Mouse (Mus musculus) c-Kit-positive CD71-positive TER-119-positive erythroid progenitor cells, embryonic 14.5 days (primary cell): ENCODE measurements at regions not wholly inside any gene's neighbourhood (a gene's known extent, or its start where the extent isn't known, plus 50 kb on each side); places are given as distances from the start of the nearest gene placed in this dataset.

Experiments
- DNase-seq: peaks from one replicate; pipeline ENCODE4 v3.0.0-alpha.2; 2013; ENCODE audit warnings: low spot score

DNA sequence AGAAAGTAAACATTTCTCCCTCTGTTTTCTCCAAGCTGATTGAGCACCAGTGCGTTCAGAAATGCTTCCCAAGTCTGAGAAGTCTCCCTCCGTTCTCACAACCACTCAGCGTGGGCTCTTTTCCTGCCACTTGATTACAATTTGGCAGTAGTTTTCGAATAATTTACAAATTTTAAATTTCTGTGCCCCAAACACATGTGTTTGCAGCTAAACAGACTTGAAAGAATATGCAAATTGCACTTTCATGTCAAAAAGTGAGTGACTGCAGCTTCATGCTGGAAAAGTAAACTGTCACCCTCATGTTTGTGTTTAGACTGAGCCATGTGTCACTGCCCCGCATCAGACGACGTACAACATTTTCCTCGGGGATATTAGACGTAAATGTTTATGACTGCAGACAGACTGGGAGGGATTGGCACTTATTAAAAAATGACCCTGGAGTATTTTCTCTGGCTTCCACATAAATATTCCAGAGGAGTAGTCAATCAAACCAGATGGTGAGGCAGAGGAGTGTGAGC, 70.6 kb upstream of the Six2 start:
- DNase-seq, result no peak

DNA sequence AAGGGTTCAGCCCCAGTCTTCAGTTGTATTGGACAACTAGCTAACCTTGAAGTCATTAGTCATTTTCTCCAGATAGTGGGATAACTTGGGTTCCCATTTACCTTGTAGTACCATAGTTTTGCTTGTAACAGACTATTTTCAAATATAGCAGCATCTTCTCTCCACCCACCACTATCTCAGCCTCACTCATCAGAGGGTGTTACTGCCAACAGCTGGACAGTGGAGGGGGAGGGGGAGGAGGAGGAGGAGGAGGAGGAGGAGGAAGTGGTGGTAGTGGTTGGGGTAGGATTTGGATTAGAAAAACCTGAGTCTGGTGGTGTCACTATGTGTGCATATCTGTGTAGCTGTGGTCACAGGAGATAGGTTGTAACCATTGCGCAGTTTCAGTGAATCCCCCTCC, 69.6 kb upstream of the Six2 start:
- no peak for DNase-seq

DNA sequence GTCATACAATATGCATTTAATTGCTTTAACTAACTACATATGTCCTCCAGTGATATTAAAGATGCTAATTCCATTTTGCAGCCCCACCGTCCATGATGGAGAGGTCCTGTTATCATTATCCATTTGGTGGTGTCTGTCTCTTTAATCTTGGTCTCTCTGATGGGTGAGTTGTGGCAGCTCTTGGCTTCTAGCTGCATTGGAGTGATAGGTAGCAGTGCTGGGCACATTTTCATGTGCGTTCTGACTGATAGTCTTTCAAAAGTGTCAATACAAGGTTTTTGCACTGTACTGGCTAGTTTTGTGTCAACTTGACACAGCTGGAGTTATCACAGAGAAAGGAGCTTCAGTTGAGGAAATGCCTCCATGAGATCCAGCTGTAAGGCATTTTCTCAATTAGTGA, 67.5 kb upstream of the Six2 start:
- no peak for DNase-seq

DNA sequence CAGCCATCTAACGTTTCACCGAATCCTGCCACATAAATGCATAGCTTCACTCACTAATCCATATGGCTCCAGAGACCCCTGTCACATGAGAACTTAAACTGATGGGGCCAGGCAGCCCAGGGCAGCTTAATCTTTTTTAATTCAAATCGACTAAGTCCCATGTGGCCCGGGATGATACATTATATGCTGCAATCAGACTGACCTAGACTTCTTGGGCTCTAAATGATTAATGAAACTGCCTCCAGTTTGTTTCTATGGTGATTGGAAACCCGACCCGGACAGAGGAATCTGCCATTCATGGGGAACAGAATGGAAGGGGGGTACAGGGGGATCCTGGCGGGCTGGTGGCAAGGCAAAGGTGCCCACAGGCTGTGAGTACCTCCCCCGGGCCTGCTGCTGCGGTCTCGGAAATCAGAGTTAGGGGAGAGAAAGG, 60.6 kb upstream of the Six2 start:
- no peak for DNase-seq

DNA sequence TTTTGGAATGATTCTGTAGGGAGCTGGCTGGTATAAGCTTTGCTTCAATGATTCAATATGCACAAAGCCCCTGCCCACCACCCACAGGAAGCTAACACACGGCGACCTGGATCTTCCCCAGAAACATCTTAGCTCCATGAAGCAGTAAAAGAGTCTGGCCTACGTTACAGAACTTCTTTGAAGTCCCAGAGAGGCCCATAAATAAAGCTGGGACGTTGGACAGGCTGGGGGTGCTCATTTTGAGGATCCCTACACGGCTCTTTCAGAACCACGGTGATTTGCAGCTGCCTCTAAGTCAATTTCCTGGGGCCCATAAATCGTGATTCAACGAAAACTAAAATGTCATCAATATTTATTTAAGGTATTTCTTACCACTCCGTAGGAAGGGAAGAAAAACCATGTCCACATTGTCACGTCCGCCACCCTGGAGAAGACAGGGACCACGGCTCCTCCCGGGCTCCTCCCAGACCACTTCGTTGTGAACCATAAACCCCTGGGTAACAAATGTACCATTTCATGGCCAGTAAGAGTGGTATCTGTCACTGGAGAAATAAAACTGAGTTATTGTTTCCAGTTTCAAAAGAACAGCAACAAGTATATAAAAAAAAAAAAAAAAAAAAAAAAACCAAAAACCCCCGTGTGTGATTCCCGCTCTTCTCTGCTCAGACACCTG, 60.0 kb upstream of the Six2 start:
- DNase-seq, result no peak
